Mouse (Mus musculus): ENCODE results near the gene Ccdc151.
A peak's percentile ranks its signal among the peaks of the same experiment; 100 is the strongest.

GRCm38 (mm10) chr9:21951977-21952376 lies 50.5 kb downstream of the Ccdc151 start:
- TF ChIP-seq CTCF (IDR thresholded peaks at IDR 0.05; ENCODE audit: borderline replicate concordance, extremely low read depth, insufficient read depth, insufficient read length) (peak; percentile 27; the same call in 1 of the 2 replicates), POLR2A (IDR thresholded peaks at IDR 0.05; ENCODE audit: borderline replicate concordance, extremely low read depth, insufficient read depth, insufficient read length, poor library complexity, severe bottlenecking) (no peak)

All from brain, embryonic 14.5 days (tissue).